Mouse (Mus musculus): ENCODE data around the gene Muc16. TPM values are rescaled to one million over a fixed set of nuclear protein-coding genes. Genes with fewer than 3 reads are reported as not detected.

The Muc16 gene
- total RNA-seq (2021), result not detected
- long read RNA-seq, experiment 1, result 0 reads
- long read RNA-seq, experiment 2, result 0 reads

DNA sequence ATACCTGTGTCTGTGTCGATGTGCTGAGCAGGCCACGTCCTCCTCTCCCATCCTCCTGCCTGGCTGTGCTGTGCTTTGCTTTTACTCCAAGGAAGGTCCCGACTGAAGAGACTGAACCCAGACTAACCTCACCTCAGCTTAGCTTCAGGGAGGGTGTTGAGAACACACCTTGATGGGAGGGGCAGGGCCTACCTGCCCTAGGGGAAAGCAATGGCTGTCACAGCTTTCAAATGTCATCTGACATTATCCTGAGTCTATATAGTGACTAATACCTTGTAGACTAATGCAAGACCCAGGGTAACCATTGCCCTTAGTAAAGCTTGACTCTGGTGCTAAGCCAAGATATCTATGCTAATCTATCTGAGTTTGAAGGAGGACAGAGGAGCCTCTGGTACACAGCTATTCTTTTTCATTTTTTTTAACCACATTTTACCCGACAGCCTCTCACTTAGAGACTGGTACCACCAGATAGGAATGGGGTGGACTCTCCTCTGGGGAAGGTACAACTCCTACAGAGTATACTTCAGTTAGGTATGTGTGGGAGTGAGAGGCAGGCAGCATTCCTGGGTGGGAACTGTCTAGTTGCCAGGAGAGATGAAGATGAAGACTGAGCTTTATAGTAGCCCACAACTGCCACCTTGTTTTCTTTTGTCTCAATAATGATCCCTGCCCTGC lies at the start of gene Muc16:
Muc16 (minus strand) TSS at position 51 of the 675 bp plus-strand sequence.
- no peak for DNase-seq (ENCODE audit: low spot score in 2 of 2)

DNA sequence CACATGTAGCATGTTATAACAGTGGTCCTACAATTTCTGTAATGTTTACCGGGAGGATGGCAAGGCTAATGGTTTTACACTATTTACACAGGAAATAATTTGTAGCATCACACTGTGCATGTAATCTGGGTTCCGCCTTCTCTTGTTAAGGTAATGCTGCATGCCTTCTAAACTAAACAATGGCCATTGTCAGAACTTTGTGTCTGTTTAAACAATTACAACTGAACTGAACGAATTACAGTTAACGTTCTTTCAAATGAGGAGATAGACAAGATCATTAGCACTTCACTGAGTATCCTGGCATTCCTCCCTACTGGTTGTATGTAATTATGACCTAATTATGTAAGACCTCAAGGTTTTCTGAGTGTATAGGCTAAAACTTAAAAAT lies 48.4 kb upstream of the Muc16 start:
- DNase-seq (ENCODE audit: low spot score in 2 of 2), result no peak

DNA sequence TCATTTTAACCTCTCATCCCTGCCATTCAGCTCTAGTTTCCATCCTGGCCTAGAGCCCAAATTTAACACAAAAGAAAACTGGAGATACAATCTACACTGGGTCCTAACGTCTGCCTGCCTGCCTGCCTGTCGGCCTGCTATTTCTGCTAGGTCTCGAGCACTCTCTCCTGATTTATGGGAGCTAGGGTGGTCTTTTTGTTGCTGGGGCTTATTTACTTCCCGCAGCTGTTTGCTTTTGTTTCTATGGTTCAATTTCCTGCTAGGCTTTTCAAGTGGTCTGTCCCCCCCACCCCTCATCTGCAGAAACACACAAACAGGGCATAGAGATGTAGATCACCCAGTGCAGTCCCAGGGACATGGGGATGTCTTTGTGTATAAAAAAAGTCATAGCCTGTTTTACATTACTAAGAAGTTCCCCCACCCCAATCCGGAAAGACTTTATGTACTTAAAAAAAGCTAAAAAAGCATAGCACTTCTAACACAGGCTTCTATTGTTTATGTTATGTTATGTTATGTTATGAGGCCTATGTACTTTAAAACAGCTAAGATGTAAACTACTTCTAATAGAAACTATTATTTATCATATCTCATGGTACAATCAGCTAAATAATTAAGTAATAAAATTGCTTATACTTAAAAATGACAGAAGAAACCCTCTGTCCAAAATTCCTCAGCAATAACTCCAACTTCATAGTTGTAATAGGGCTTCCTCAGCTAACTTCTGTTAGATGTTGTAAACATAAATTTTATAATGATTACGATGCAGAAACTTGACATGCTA lies 47.8 kb upstream of the Muc16 start:
- no peak for DNase-seq (ENCODE audit: low spot score in 2 of 2)

DNA sequence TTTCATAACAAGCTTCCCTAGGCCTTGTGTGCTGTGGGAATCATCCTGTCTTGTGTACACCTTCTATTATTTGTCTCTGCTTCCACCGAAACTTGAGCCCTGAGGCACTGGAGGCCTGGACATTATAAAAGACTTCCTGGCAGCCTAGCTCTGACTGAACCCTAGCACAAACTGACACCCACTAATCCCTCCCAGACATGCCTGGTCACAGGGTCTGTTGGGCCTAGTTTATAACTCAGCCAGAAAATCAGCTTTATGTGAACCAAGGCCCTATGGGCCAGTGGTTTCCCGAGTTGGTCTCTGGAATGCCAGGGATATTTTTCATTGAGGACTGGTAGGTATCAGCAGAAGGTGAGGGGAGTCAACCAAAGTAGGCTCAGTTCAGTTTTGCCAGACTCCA lies 46.7 kb upstream of the Muc16 start:
- DNase-seq (ENCODE audit: low spot score in 2 of 2), result no peak

DNA sequence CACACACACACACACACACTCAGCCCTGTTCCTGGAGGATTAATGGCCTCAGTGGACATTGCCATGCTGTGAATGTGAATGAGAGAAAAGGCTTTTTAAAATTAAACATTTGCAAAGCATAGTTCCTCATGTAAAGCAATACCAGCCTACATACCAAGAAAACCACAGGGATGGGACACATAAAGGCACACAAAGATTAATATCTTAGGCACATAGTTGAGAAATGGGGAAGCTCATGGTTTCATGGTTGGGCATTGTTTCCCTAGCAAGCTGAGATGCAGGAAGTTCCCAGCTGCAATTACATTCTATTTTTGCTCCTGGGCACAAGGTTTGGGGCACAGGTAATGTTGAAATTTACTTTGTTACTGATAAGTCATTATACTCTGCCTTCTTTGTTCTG lies 31.3 kb upstream of the Muc16 start:
- DNase-seq (ENCODE audit: low spot score in 2 of 2), result no peak

DNA sequence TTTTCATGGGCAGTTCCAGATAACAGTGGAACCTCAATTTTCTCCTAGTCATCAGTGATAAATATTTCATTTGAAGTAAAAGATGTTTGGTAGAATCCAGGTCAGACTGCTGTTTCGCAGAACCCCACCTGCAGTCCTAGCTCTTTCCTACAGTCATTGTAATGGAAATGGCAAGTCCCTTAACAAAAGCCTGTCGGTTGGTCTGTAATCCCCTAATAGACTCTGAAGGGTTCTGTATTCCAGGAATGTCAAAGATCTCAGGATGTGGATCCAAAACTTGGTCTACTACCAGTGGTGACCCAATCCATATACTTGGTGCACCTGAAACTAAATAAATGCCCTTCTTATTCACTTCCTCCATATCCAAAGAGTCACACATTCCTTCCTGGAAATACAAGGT lies 76.0 kb downstream of the Muc16 start:
- no peak for DNase-seq (ENCODE audit: low spot score in 2 of 2)

DNA sequence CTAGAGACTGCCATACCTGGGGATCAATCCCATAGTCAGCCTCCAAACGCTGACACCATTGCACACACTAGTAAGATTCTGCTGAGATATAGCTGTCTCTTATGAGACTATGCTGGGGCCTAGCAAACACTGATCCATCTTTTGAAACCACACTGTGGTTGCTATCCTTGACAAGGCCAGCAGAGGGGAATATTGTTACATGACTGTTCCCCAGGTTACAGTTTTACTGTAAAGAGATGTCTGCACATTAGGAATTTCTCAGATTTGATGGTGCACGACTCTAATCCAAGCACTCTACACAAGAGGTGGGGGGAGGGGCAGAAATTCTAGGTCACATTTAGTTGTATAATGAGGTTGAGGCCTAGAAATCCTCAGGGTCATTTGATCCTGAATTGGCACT lies 166.2 kb downstream of the Muc16 start:
- DNase-seq (ENCODE audit: low spot score in 2 of 2), result peak in 1 of 2 experiments; percentile 16

DNA sequence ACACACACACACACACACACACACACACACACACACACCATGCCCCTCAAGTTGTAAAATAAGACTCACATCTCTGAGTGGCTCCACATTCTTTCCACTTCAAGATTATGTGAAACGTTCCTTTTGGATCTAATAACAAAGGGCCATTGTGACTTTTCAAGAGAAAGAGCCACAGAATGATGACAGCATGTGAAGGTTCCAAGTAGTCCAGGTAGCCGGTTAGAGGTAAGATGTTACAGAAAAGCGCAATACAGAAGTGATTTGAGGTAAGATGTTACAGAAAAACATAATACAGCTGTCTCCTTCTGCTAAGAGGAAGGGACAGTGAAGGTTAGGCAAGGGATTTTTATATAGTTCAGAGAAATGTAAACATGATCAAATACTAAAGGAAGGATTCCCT lies 196.2 kb downstream of the Muc16 start, which contains the start of the genes Zfp558 and Mbd3l1:
Zfp558 (minus strand) TSS at position 101 of the 400 bp plus-strand sequence.
Mbd3l1 (plus strand) TSS at position 192 of the 400 bp plus-strand sequence.
- DNase-seq (ENCODE audit: low spot score in 2 of 2), result no peak

DNA sequence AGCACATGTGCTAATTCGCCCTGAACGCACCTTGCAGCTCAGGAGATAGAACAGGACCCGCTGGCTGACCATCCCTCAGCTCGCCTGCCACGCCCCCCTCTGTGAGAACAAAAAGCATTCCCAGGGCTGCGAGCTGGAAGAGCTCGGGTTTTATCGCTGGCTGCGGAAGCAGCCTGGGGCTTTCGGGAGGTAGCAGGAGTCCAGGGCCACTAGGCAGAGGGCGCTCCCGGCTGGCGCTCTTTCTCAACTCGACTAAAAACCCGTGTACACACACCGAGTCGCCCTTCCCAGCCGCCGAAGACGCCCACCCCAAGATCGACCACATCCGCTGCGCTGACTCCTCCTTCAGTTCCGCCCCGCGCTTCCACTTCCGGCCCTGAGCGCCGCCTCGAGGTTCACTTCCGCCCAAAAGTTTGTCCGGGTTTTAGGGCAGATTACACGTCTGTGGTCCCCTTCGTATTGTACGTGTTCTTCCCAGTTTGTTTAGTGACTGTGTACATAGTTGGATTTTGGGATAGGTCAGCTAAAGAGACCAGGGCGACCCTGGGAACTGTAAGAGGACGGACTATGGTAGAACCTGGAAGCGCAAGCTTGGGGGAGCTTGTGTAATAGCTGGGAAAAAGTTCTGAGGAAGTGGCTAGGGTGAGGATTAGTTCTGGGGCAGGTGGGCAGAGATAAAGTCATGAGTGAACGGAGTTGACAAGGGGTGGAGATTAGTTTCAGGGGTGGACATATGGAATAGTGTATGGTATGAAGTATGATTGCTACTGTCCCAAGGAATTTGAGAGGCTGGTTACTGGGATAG lies 200.8 kb downstream of the Muc16 start:
- DNase-seq (ENCODE audit: low spot score in 2 of 2), result peak; percentile 67

DNA sequence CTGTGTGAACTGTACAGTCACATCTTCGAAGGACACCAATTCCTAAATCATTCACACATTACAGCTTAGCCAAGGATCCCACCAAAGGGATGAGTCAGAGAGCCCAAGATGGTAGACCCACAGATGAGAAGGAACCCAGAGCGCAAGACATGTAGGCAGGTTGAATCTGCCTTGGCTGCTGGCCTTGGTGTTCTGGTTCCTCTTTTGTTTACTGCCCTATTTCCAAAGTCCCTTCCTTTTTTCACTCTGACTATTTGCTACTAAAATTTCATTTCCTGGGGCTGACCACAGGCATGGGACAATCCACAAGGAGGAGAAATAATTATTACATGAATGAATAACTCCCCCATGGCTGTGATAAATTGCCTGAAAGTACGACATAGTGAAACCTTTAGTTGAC lies 206.3 kb downstream of the Muc16 start:
- no peak for DNase-seq (ENCODE audit: low spot score in 2 of 2)

DNA sequence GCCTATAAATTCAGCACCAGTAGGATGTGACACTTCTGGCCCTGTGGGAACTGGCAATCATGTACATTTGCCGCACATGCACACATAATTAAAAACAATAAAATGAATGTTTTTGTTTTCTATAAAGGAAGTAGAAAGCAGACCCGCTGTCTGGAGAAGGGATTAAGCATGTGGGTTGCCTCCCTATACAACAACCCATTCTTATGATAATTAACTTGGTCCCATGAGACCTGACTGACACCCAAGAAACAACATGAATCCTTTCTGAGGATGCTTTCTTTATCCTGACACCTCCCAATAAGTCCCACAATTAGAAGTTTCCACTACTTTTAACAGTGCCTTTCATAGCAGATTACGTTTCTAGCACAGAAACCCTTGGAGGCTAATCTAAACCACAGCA lies 207.0 kb downstream of the Muc16 start:
- DNase-seq (ENCODE audit: low spot score in 2 of 2), result no peak

DNA sequence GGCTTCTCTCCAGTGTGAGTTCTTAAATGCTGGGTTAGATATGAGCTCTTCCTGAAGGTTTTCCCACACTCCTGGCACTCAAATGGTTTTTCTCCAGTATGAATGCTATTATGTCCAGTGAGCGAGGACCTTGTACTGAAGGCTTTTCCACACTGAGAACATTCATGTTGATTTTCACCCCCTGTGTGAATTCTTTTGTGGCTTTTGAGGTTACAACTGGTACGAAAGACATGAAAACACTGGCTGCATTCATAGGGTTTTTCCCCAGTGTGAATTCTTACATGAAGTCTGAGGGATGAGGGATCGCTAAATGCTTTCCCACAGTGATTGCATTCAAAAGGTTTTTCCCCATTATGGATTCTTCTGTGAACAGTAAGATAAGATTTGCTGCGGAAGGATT lies 217.8 kb downstream of the Muc16 start:
- no peak for DNase-seq (ENCODE audit: low spot score in 2 of 2)

Small RNA genes within 50 kb of the gene (microRNA-seq; reads per million reads assigned to microRNA genes)
- 0 reads per million in 2 experiments for gene Gm22854

Other genes starting within 250 kb of the Muc16 start
- gene Mbd3l2, start 243.9 kb downstream of the Muc16 start, total RNA-seq (2021), result not detected
- 1 to 10 TPM; 1.9 to 2.7 TPM for gene Zfp558, start 196.3 kb downstream of the Muc16 start, total RNA-seq (2021)
- not detected for gene Mbd3l1, start 196.2 kb downstream of the Muc16 start, total RNA-seq (2021)
- gene Olfr24, start 89.5 kb upstream of the Muc16 start, total RNA-seq (2021), result not detected
- not detected for gene Olfr828, start 145.0 kb upstream of the Muc16 start, total RNA-seq (2021)
- gene Olfr829, start 180.4 kb upstream of the Muc16 start, total RNA-seq (2021), result not detected
- not detected for gene Olfr830, start 200.2 kb upstream of the Muc16 start, total RNA-seq (2021)